Mouse (Mus musculus) thymus, postnatal 14 days (tissue): ENCODE measurements around the gene Ier5.

ENCODE experiments used
- DNase-seq: peaks from one replicate; pipeline ENCODE4 v3.0.0; 2021

Gene Ier5

GRCm38 (mm10) chr1:155098486-155099279 is 753 bp downstream of the Ier5 start:
- DNase-seq: peak; percentile 80

- peak; percentile 80 for DNase-seq
These were observed 1.4 kb downstream of the Ier5 start for GRCm38 (mm10) chr1:155097931-155098485.

GRCm38 (mm10) chr1:155097354-155097753 is 2.1 kb downstream of the Ier5 start:
- DNase-seq: no peak

GRCm38 (mm10) chr1:155096620-155097261 is 2.7 kb downstream of the Ier5 start:
- DNase-seq: no peak

GRCm38 (mm10) chr1:155093971-155094707 is 5.3 kb downstream of the Ier5 start:
- DNase-seq: no peak

GRCm38 (mm10) chr1:155093145-155093791 is 6.2 kb downstream of the Ier5 start:
- no peak for DNase-seq

GRCm38 (mm10) chr1:155091842-155092800 is 7.3 kb downstream of the Ier5 start:
- DNase-seq: no peak

GRCm38 (mm10) chr1:155091374-155091841 is 8.0 kb downstream of the Ier5 start:
- no peak for DNase-seq

- no peak for DNase-seq
These were observed 8.7 kb downstream of the Ier5 start for GRCm38 (mm10) chr1:155090736-155091135.

GRCm38 (mm10) chr1:155090327-155090726 is 9.1 kb downstream of the Ier5 start:
- no peak for DNase-seq

- no peak for DNase-seq
These were observed 10.4 kb downstream of the Ier5 start for GRCm38 (mm10) chr1:155088847-155089603.

- DNase-seq: no peak
These were observed 11.4 kb downstream of the Ier5 start for GRCm38 (mm10) chr1:155088046-155088445.

GRCm38 (mm10) chr1:155086893-155087292 is 12.5 kb downstream of the Ier5 start:
- DNase-seq: peak; percentile 61

GRCm38 (mm10) chr1:155086416-155086815 is 13.0 kb downstream of the Ier5 start:
- DNase-seq: no peak

GRCm38 (mm10) chr1:155084839-155085238 is 14.6 kb downstream of the Ier5 start:
- DNase-seq: no peak

- DNase-seq: peak; percentile 91
These were observed 15.9 kb downstream of the Ier5 start for GRCm38 (mm10) chr1:155083271-155084265.

- DNase-seq: peak; percentile 79
These were observed 16.5 kb downstream of the Ier5 start for GRCm38 (mm10) chr1:155082965-155083268.

- DNase-seq: peak; percentile 38
These were observed 17.1 kb downstream of the Ier5 start for GRCm38 (mm10) chr1:155082158-155082964.

- DNase-seq: no peak
These were observed 21.8 kb downstream of the Ier5 start for GRCm38 (mm10) chr1:155077675-155078074.
